Mouse (Mus musculus): ENCODE results near the gene Gm813.

Gm813 gene

GRCm38 (mm10) chr16:58604680-58605079 is 12.1 kb downstream of the Gm813 start:
- DNase-seq (ENCODE audit: low spot score): no peak

- no peak for DNase-seq (ENCODE audit: low spot score)
These were observed 12.9 kb downstream of the Gm813 start for GRCm38 (mm10) chr16:58603831-58604230.

GRCm38 (mm10) chr16:58600846-58601245 is 15.9 kb downstream of the Gm813 start:
- DNase-seq (ENCODE audit: low spot score): no peak

GRCm38 (mm10) chr16:58591299-58591698 is 25.5 kb downstream of the Gm813 start:
- no peak for DNase-seq (ENCODE audit: low spot score)

GRCm38 (mm10) chr16:58589444-58589843 is 27.3 kb downstream of the Gm813 start:
- no peak for DNase-seq (ENCODE audit: low spot score)

GRCm38 (mm10) chr16:58573949-58574722 is 42.6 kb downstream of the Gm813 start:
- DNase-seq (ENCODE audit: low spot score): no peak

- DNase-seq (ENCODE audit: low spot score): no peak
These were observed 46.0 kb downstream of the Gm813 start for GRCm38 (mm10) chr16:58570694-58571264.

Data from urinary bladder, postnatal 10 days (tissue).